Mouse (Mus musculus) lung, postnatal 0 days (tissue): ENCODE measurements at regions not wholly inside any gene's neighbourhood (a gene's known extent, or its start where the extent isn't known, plus 50 kb on each side); places are given as distances from the start of the nearest gene placed in this dataset. TPM values are rescaled to one million over a fixed set of nuclear protein-coding genes. Genes with fewer than 3 reads are reported as not detected.

ENCODE experiments used
- ATAC-seq: fragments of 200-750 bp; cut with Nextera tagmentation; 2 replicates; pipeline ENCODE4 v1.8.0; 2017; ENCODE audit warnings: moderate library complexity
- DNase-seq: peaks from one replicate; pipeline ENCODE4 v3.0.0-alpha.2; 2016; ENCODE audit warnings: low spot score
- H3K27ac ChIP-seq: fragments of 300-500 bp; sonication (generic); 2 replicates; pipeline ENCODE4 v1.5.1; 2014; ENCODE audit warnings: antibody characterized with exemption, mild to moderate bottlenecking, low read length, mixed read lengths
- H3K27me3 ChIP-seq: fragments of 300-500 bp; sonication (generic); replicated peaks from 2 replicates; pipeline ENCODE4 v1.6.1; 2014; ENCODE audit warnings: low read length, mixed read lengths; ENCODE audit not compliant: insufficient read depth
- H3K36me3 ChIP-seq: fragments of 300-500 bp; sonication (generic); 2 replicates; pipeline ENCODE4 v1.6.1; 2014; ENCODE audit warnings: low read length, mixed read lengths; ENCODE audit not compliant: insufficient read depth
- H3K4me1 ChIP-seq: fragments of 300-500 bp; sonication (generic); 2 replicates; pipeline ENCODE4 v1.6.1; 2014; ENCODE audit warnings: antibody characterized with exemption, low read depth, low read length, mixed read lengths; ENCODE audit not compliant: insufficient read depth
- H3K4me2 ChIP-seq: fragments of 300-500 bp; sonication (generic); replicated peaks from 2 replicates; pipeline ENCODE4 v1.6.1; 2014; ENCODE audit warnings: low read depth, mild to moderate bottlenecking, low read length, moderate library complexity, mixed read lengths
- H3K4me3 ChIP-seq: fragments of 300-500 bp; sonication (generic); 2 replicates; pipeline ENCODE4 v1.5.1; 2014; ENCODE audit warnings: low read depth, low read length
- H3K9ac ChIP-seq: fragments of 300-500 bp; sonication (generic); replicated peaks from 2 replicates; pipeline ENCODE4 v1.6.1; 2014; ENCODE audit warnings: low read depth, mild to moderate bottlenecking
- H3K9me3 ChIP-seq: fragments of 300-500 bp; sonication (generic); 2 replicates; pipeline ENCODE4 v1.6.1; 2016; ENCODE audit warnings: low read length, mixed read lengths
- CTCF ChIP-seq: IDR thresholded peaks from 2 replicates; pipeline ENCODE4 v1.5.1; 2016; ENCODE audit warnings: antibody characterized with exemption, mild to moderate bottlenecking
- EP300 ChIP-seq: IDR thresholded peaks from 2 replicates; pipeline ENCODE4 v1.6.1; 2016; ENCODE audit warnings: antibody characterized with exemption, mild to moderate bottlenecking, control low read depth
- WGBS: fragments of 180-500 bp; shearing (Covaris S2); extraction: QIAGEN DNeasy Blood & Tissue Kit; methylation state at CpG from one replicate; pipeline ENCODE4 v1.1.7; 2014; 5-methylcytosine and 5-hydroxymethylcytosine counted together
- microRNA-seq: library from miRNA; unstranded; fragments of <30 nt; microRNA quantifications from one replicate; pipeline ENCODE4, GENCODE M21; 2016

DNA sequence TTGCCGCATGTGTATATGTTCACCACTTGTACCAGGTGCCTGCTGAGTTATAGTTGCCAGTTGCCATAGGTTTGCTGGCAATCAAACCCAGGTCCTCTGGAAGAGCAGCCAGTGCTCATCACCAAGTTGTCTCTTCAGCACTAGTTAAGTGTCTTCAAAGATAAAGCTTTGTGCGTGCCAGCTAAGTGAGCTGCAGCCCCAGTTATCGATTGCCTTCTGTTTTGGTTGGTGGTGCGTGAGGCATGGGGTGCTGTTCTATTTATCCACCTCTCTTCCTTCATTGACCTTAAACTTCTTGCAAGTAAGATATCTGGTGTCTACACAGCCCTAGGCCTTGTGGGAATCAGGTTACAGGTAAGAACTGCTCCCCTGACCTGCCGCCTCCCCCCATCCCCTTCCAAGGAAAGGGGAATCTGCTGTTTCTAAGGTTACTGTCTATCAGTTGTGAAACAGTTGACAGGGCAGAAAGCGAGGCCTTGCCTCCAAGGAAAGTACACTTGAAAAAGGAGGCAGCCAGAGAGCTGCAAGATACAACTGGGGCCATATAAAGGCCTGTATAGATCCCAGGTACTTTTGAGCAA, 1120.2 kb upstream of the A1bg start:
- no peak overlapping the region for H3K27ac ChIP-seq
- H3K4me2 ChIP-seq = no peak overlapping the region
- H3K27me3 ChIP-seq = no peaks in the 10 kb centered on the region
- no peaks in the 10 kb centered on the region for H3K9me3 ChIP-seq
- ATAC-seq = no peak
- no peak overlapping the region for H3K9ac ChIP-seq
- WGBS = 75% methylated on average over 6 of the region's 6 CpGs
- TF ChIP-seq CTCF (no peak), EP300 (no peak)
- H3K36me3 ChIP-seq = no peaks in the 10 kb centered on the region
- peaks cover 3% of the 10 kb centered on the region; the same call in 1 of the 2 replicates for H3K4me1 ChIP-seq
- no peak for DNase-seq
- no peak overlapping the region for H3K4me3 ChIP-seq

Small RNA genes in the stretch of these regions (microRNA-seq; reads per million reads assigned to microRNA genes)
- not detected for gene Gm24810
